Mouse (Mus musculus): ENCODE results near the gene Tbxas1.

Tbxas1 gene

GRCm38 (mm10) chr6:39054878-39055508, 179.8 kb downstream of the Tbxas1 start:
- no peak for DNase-seq

GRCm38 (mm10) chr6:39055831-39056261, 180.6 kb downstream of the Tbxas1 start:
- no peak for DNase-seq

GRCm38 (mm10) chr6:39057161-39057560, 182.0 kb downstream of the Tbxas1 start:
- DNase-seq, result no peak

GRCm38 (mm10) chr6:39058389-39058788, 183.2 kb downstream of the Tbxas1 start:
- DNase-seq, result no peak

- no peak for DNase-seq
Observed at GRCm38 (mm10) chr6:39058936-39059335, 183.7 kb downstream of the Tbxas1 start.

GRCm38 (mm10) chr6:39059547-39060497, 184.6 kb downstream of the Tbxas1 start:
- DNase-seq, result no peak

- no peak for DNase-seq
Observed at GRCm38 (mm10) chr6:39061180-39061579, 186.0 kb downstream of the Tbxas1 start.

- DNase-seq, result no peak
Observed at GRCm38 (mm10) chr6:39063541-39063940, 188.3 kb downstream of the Tbxas1 start.

GRCm38 (mm10) chr6:39066935-39067578, 191.9 kb downstream of the Tbxas1 start:
- peak; percentile 18 to 70 for DNase-seq

GRCm38 (mm10) chr6:39072664-39073063, 197.5 kb downstream of the Tbxas1 start:
- DNase-seq, result no peak

GRCm38 (mm10) chr6:39074186-39074585, 199.0 kb downstream of the Tbxas1 start:
- DNase-seq, result no peak

- no peak for DNase-seq
Observed at GRCm38 (mm10) chr6:39076498-39076897, 201.3 kb downstream of the Tbxas1 start.

GRCm38 (mm10) chr6:39104631-39105030, 229.4 kb downstream of the Tbxas1 start:
- no peak for DNase-seq

- DNase-seq, result no peak
Observed at GRCm38 (mm10) chr6:39106812-39107211, 231.6 kb downstream of the Tbxas1 start.

- no peak for DNase-seq
Observed at GRCm38 (mm10) chr6:39112701-39113100, 237.5 kb downstream of the Tbxas1 start.

- no peak for DNase-seq
Observed at GRCm38 (mm10) chr6:39113141-39113540, 237.9 kb downstream of the Tbxas1 start.

- no peak for DNase-seq
Observed at GRCm38 (mm10) chr6:39115438-39115837, 240.2 kb downstream of the Tbxas1 start.

- peak; percentile 27 to 56 for DNase-seq
Observed at GRCm38 (mm10) chr6:39117584-39118455, 242.6 kb downstream of the Tbxas1 start, which contains the start of gene Parp12. Gene Parp12 (minus strand): TSS chr6:39118349.

GRCm38 (mm10) chr6:39118456-39118881, 243.3 kb downstream of the Tbxas1 start:
- DNase-seq, result no peak

GRCm38 (mm10) chr6:39120685-39121084, 245.5 kb downstream of the Tbxas1 start:
- no peak for DNase-seq

- DNase-seq, result no peak
Observed at GRCm38 (mm10) chr6:39124719-39125118, 249.5 kb downstream of the Tbxas1 start.

GRCm38 (mm10) chr6:39131480-39131879, 256.3 kb downstream of the Tbxas1 start:
- no peak for DNase-seq
